Mouse (Mus musculus) midbrain, embryonic 12.5 days (tissue): ENCODE results near the gene Dus1l. TPM values are rescaled to one million over a fixed set of nuclear protein-coding genes. Genes with fewer than 3 reads are reported as not detected.
"Not testable (repeated sequence)": the region's sequence is repeated elsewhere in the genome, so short reads cannot be mapped to it uniquely, and the experiment has no call there.

Experiments used
- ATAC-seq: fragments of 200-750 bp; cut with Nextera tagmentation; 2 replicates; pipeline ENCODE4 v1.8.0; 2017; ENCODE audit warnings: low read depth, moderate TSS enrichment, moderate library complexity; ENCODE audit not compliant: low FRiP score
- H3K27ac ChIP-seq: fragments of 300-500 bp; sonication (generic); replicated peaks from 2 replicates; pipeline ENCODE4 v1.5.1; 2016; ENCODE audit warnings: mild to moderate bottlenecking
- H3K27me3 ChIP-seq: fragments of 300-500 bp; sonication (generic); 2 replicates; pipeline ENCODE4 v1.6.1; 2016; ENCODE audit warnings: mild to moderate bottlenecking
- H3K36me3 ChIP-seq: fragments of 300-500 bp; sonication (generic); 2 replicates; pipeline ENCODE4 v1.6.1; 2016
- H3K4me1 ChIP-seq: fragments of 300-500 bp; sonication (generic); 2 replicates; pipeline ENCODE4 v1.6.1; 2016
- H3K4me2 ChIP-seq: fragments of 300-500 bp; sonication (generic); replicated peaks from 2 replicates; pipeline ENCODE4 v1.6.1; 2016; ENCODE audit warnings: mild to moderate bottlenecking, moderate library complexity
- H3K4me3 ChIP-seq: fragments of 300-500 bp; sonication (generic); 2 replicates; pipeline ENCODE4 v1.5.1; 2016; ENCODE audit warnings: mild to moderate bottlenecking
- H3K9ac ChIP-seq: fragments of 300-500 bp; sonication (generic); replicated peaks from 2 replicates; pipeline ENCODE4 v1.6.1; 2016; ENCODE audit warnings: mild to moderate bottlenecking, moderate library complexity
- H3K9me3 ChIP-seq: fragments of 300-500 bp; sonication (generic); 2 replicates; pipeline ENCODE4 v1.6.1; 2016; ENCODE audit warnings: mild to moderate bottlenecking
- WGBS: fragments of 180-500 bp; shearing (Covaris S2); methylation state at CpG from one replicate; pipeline ENCODE4 v1.1.7; 2016; 5-methylcytosine and 5-hydroxymethylcytosine counted together
- polyA plus RNA-seq: library from polyadenylated mRNA; unstranded; fragments of >200 nt; fragmentation: Nextera tagmentation; extraction: Ambion mirVana; gene quantifications from 2 replicates; pipeline ENCODE4 v1.2.1, GENCODE M21; 2016

Gene Dus1l
- polyA plus RNA-seq, 1 experiment from 2014 or later = 64.2 TPM

- H3K4me1 ChIP-seq = no peaks in the 10 kb centered on the region
- no peaks in the 10 kb centered on the region for H3K9me3 ChIP-seq
- no peak overlapping the region for H3K27ac ChIP-seq
- H3K9ac ChIP-seq = no peak overlapping the region
- H3K27me3 ChIP-seq = no peaks in the 10 kb centered on the region
- ATAC-seq = no peak
- no peak overlapping the region for H3K4me2 ChIP-seq
- no peak overlapping the region for H3K4me3 ChIP-seq
- peaks cover 83% of the 10 kb centered on the region for H3K36me3 ChIP-seq
- WGBS = 93% methylated on average over 12 of the region's 12 CpGs
Observed at GRCm38 (mm10) chr11:120808010-120808409, 11.8 kb upstream of the Dus1l start.

- no peak overlapping the region for H3K4me2 ChIP-seq
- H3K27ac ChIP-seq = no peak overlapping the region
- H3K27me3 ChIP-seq = no peaks in the 10 kb centered on the region
- ATAC-seq = no peak
- peaks cover 60% of the 10 kb centered on the region for H3K36me3 ChIP-seq
- 88% methylated on average over 7 of the region's 7 CpGs for WGBS
- no peaks in the 10 kb centered on the region for H3K4me1 ChIP-seq
- no peaks in the 10 kb centered on the region for H3K9me3 ChIP-seq
- H3K4me3 ChIP-seq = no peak overlapping the region
- no peak overlapping the region for H3K9ac ChIP-seq
Observed at GRCm38 (mm10) chr11:120805375-120806298, 9.4 kb upstream of the Dus1l start.

GRCm38 (mm10) chr11:120804769-120805168 lies 8.6 kb upstream of the Dus1l start:
- ATAC-seq = no peak
- 82% methylated on average over 4 of the region's 4 CpGs for WGBS
- Histone ChIP-seq H3K36me3 (peaks cover 51% of the 10 kb centered on the region), H3K4me1 (no peaks in the 10 kb centered on the region), H3K9me3 (no peaks in the 10 kb centered on the region), H3K27ac (no peak overlapping the region), H3K4me3 (no peak overlapping the region), H3K9ac (no peak overlapping the region), H3K4me2 (no peak overlapping the region), H3K27me3 (no peaks in the 10 kb centered on the region)

GRCm38 (mm10) chr11:120804274-120804673 lies 8.1 kb upstream of the Dus1l start:
- Histone ChIP-seq H3K27ac (no peak overlapping the region), H3K4me2 (no peak overlapping the region), H3K27me3 (no peaks in the 10 kb centered on the region), H3K36me3 (peaks cover 46% of the 10 kb centered on the region), H3K9ac (no peak overlapping the region), H3K9me3 (no peaks in the 10 kb centered on the region), H3K4me1 (no peaks in the 10 kb centered on the region), H3K4me3 (no peak overlapping the region)
- no peak for ATAC-seq
- 82% methylated on average over 7 of the region's 7 CpGs for WGBS

- WGBS = 16% methylated on average over 10 of the region's 10 CpGs
- ATAC-seq = peak; percentile 50; the same call in 1 of the 2 replicates
- peak overlapping the region; percentile 27 for H3K27ac ChIP-seq
- peaks cover 6% of the 10 kb centered on the region for H3K36me3 ChIP-seq
- H3K4me3 ChIP-seq = no peak overlapping the region
- H3K9me3 ChIP-seq = no peaks in the 10 kb centered on the region
- peaks cover 6% of the 10 kb centered on the region for H3K4me1 ChIP-seq
- 0 out of 2 replicates have a peak overlapping the region, but pooled peaks have one; percentile 16 for H3K9ac ChIP-seq
- no peaks in the 10 kb centered on the region for H3K27me3 ChIP-seq
- no peak overlapping the region for H3K4me2 ChIP-seq
Observed at GRCm38 (mm10) chr11:120800061-120800904, 4.1 kb upstream of the Dus1l start.

- Histone ChIP-seq H3K4me1 (peaks cover 15% of the 10 kb centered on the region), H3K4me3 (no peak overlapping the region), H3K36me3 (peaks cover 5% of the 10 kb centered on the region; the same call in 1 of the 2 replicates), H3K9me3 (no peaks in the 10 kb centered on the region), H3K27ac (peak overlapping the region; percentile 27; the same call in 1 of the 2 replicates), H3K27me3 (no peaks in the 10 kb centered on the region), H3K9ac (no peak overlapping the region), H3K4me2 (no peak overlapping the region)
- 79% methylated on average over 6 of the region's 6 CpGs for WGBS
- ATAC-seq = no peak
Observed at GRCm38 (mm10) chr11:120799316-120799890, 3.2 kb upstream of the Dus1l start.

GRCm38 (mm10) chr11:120798244-120798643 lies 2.0 kb upstream of the Dus1l start:
- peaks cover 15% of the 10 kb centered on the region for H3K36me3 ChIP-seq
- no peak overlapping the region for H3K4me2 ChIP-seq
- H3K27me3 ChIP-seq = no peaks in the 10 kb centered on the region
- 93% methylated on average over 3 of the region's 3 CpGs for whole genome bisulfite sequencing
- ATAC-seq = no peak
- no peak overlapping the region for H3K9ac ChIP-seq
- H3K27ac ChIP-seq = no peak overlapping the region
- H3K4me3 ChIP-seq = no peak overlapping the region
- H3K4me1 ChIP-seq = peaks cover 18% of the 10 kb centered on the region
- H3K9me3 ChIP-seq = no peaks in the 10 kb centered on the region

GRCm38 (mm10) chr11:120796614-120796946 lies 377 bp upstream of the Dus1l start:
- no peaks in the 10 kb centered on the region for H3K27me3 ChIP-seq
- peak overlapping the region; percentile 96 for H3K9ac ChIP-seq
- H3K27ac ChIP-seq = peak overlapping the region; percentile 89
- peaks cover 18% of the 10 kb centered on the region for H3K4me1 ChIP-seq
- H3K4me3 ChIP-seq = peak overlapping the region; percentile 91
- peak overlapping the region; percentile 99 for H3K4me2 ChIP-seq
- ATAC-seq = peak; percentile 57
- peaks cover 32% of the 10 kb centered on the region for H3K36me3 ChIP-seq
- no peaks in the 10 kb centered on the region for H3K9me3 ChIP-seq
- 21% methylated on average over 8 of the region's 8 CpGs for WGBS

GRCm38 (mm10) chr11:120792652-120793051 lies 3.6 kb downstream of the Dus1l start:
- H3K4me2 ChIP-seq = no peak overlapping the region
- H3K9me3 ChIP-seq = no peaks in the 10 kb centered on the region
- H3K4me3 ChIP-seq = no peak overlapping the region
- WGBS = 95% methylated on average over 9 of the region's 9 CpGs
- H3K27me3 ChIP-seq = no peaks in the 10 kb centered on the region
- H3K9ac ChIP-seq = no peak overlapping the region
- peaks cover 68% of the 10 kb centered on the region for H3K36me3 ChIP-seq
- H3K4me1 ChIP-seq = peaks cover 18% of the 10 kb centered on the region
- ATAC-seq = no peak
- H3K27ac ChIP-seq = no peak overlapping the region

GRCm38 (mm10) chr11:120789810-120790209 lies 6.4 kb downstream of the Dus1l start:
- 94% methylated on average over 3 of the region's 3 CpGs for WGBS
- Histone ChIP-seq H3K36me3 (peaks cover 86% of the 10 kb centered on the region), H3K4me3 (no peak overlapping the region), H3K9me3 (no peaks in the 10 kb centered on the region), H3K9ac (no peak overlapping the region), H3K27ac (no peak overlapping the region), H3K4me1 (peaks cover 18% of the 10 kb centered on the region), H3K27me3 (no peaks in the 10 kb centered on the region), H3K4me2 (no peak overlapping the region)
- ATAC-seq = no peak

GRCm38 (mm10) chr11:120789355-120789754 lies 6.8 kb downstream of the Dus1l start:
- no peak overlapping the region for H3K9ac ChIP-seq
- peaks cover 82% of the 10 kb centered on the region for H3K36me3 ChIP-seq
- no peak overlapping the region for H3K4me2 ChIP-seq
- 90% methylated on average over 4 of the region's 4 CpGs for WGBS
- ATAC-seq = no peak
- H3K4me1 ChIP-seq = peaks cover 15% of the 10 kb centered on the region
- H3K27ac ChIP-seq = no peak overlapping the region
- no peak overlapping the region for H3K4me3 ChIP-seq
- no peaks in the 10 kb centered on the region for H3K27me3 ChIP-seq
- no peaks in the 10 kb centered on the region for H3K9me3 ChIP-seq

GRCm38 (mm10) chr11:120788460-120788859 lies 7.7 kb downstream of the Dus1l start:
- H3K27ac ChIP-seq, ATAC-seq, H3K4me3 ChIP-seq, H3K9ac ChIP-seq, H3K4me2 ChIP-seq, H3K27me3 ChIP-seq, H3K9me3 ChIP-seq: not testable (repeated sequence)
- Histone ChIP-seq H3K36me3 (peaks cover 74% of the 10 kb centered on the region), H3K4me1 (peaks cover 15% of the 10 kb centered on the region)
- WGBS = 89% methylated on average over 9 of the region's 10 CpGs
